Mouse (Mus musculus): ENCODE results near the gene Col7a1.

DNA sequence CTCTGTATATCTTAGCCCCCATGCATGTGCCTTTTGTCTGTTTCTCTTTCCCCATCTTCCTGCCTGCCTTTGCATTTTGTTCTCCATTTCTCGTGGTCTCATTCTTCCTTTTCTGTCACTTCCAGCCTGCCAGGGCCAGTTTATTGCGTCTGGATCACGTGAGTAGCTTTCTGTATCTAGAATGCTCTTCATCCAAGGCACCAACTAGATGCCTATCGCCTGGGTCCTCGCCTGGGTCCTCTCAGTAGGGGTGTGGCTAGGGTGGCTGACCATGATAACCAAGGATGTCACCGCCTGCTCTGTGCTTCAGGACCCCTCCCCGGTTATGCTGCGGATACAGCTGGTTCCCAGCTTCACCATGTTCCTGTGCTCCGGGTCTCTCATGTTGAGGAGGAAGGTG lies 29.8 kb downstream of the Col7a1 start:
- TF ChIP-seq CTCF (IDR thresholded peaks at IDR 0.05; ENCODE audit: low read depth, low read length) (no peak), POLR2A (IDR thresholded peaks at IDR 0.05; ENCODE audit: borderline replicate concordance, low read depth, low read length) (no peak)
